Mouse (Mus musculus): ENCODE measurements around the gene Syn3.

GRCm38 (mm10) chr10:86315513-86315912 lies 183.2 kb downstream of the Syn3 start:
- TF ChIP-seq CTCF (IDR thresholded peaks at IDR 0.05; ENCODE audit: low read depth, low read length) = no peak
- no peak for TF ChIP-seq POLR2A (IDR thresholded peaks at IDR 0.05; ENCODE audit: insufficient read depth, low read length)
- TF ChIP-seq EP300 (IDR thresholded peaks at IDR 0.05; ENCODE audit: insufficient read depth, low read depth, low read length) = no peak

Measured in ES-Bruce4 (cell line).